Mouse (Mus musculus) heart, embryonic 14.5 days (tissue): ENCODE results near the gene Amn1. TPM values are rescaled to one million over a fixed set of nuclear protein-coding genes. Genes with fewer than 3 reads are reported as not detected.
"Not testable (repeated sequence)": the region's sequence is repeated elsewhere in the genome, so short reads cannot be mapped to it uniquely, and the experiment has no call there.

Experiments
- ATAC-seq: fragments of 200-750 bp; cut with Nextera tagmentation; 2 replicates; pipeline ENCODE4 v1.8.0; 2017; ENCODE audit warnings: low read depth, moderate TSS enrichment; ENCODE audit not compliant: insufficient number of reproducible peaks, insufficient read depth, low FRiP score
- H3K27ac ChIP-seq, 2 experiments: fragments of 200-500 bp in 1 of 2; fragments of 300-500 bp in 1 of 2; sonication (generic) in 1 of 2; replicated peaks in 1 of 2; 2 replicates each; pipeline ENCODE4 v1.5.1; 2012 to 2014; ENCODE audit warnings: low read depth in 2 of 2, low read length in 2 of 2, control low read depth in 1 of 2, mild to moderate bottlenecking in 1 of 2, mixed read lengths in 1 of 2; ENCODE audit not compliant: control insufficient read depth in 1 of 2, insufficient read depth in 1 of 2
- H3K27me3 ChIP-seq: fragments of 300-500 bp; sonication (generic); 2 replicates; pipeline ENCODE4 v1.6.1; 2014; ENCODE audit warnings: mild to moderate bottlenecking, low read length, control low read depth; ENCODE audit not compliant: control insufficient read depth, insufficient read depth
- H3K36me3 ChIP-seq: fragments of 300-500 bp; sonication (generic); 2 replicates; pipeline ENCODE4 v1.6.1; 2014; ENCODE audit warnings: mild to moderate bottlenecking, control low read depth, low read length, mixed read lengths; ENCODE audit not compliant: control insufficient read depth, insufficient read depth
- H3K4me1 ChIP-seq, 2 experiments: fragments of 200-500 bp in 1 of 2; fragments of 300-500 bp in 1 of 2; sonication (generic) in 1 of 2; 2 replicates each; pipeline ENCODE4 v1.6.1; 2012 to 2014; ENCODE audit warnings: low read length in 2 of 2, control low read depth in 1 of 2, mixed read lengths in 1 of 2; ENCODE audit not compliant: control insufficient read depth in 2 of 2, insufficient read depth in 2 of 2
- H3K4me2 ChIP-seq: fragments of 300-500 bp; sonication (generic); 2 replicates; pipeline ENCODE4 v1.6.1; 2014; ENCODE audit warnings: mild to moderate bottlenecking, low read length
- H3K4me3 ChIP-seq, 2 experiments: fragments of 200-500 bp in 1 of 2; fragments of 300-500 bp in 1 of 2; sonication (generic) in 1 of 2; 2 replicates each; pipeline ENCODE4 v1.5.1; 2012 to 2014; ENCODE audit warnings: low read length in 2 of 2, mild to moderate bottlenecking in 2 of 2, control low read depth in 1 of 2, low read depth in 1 of 2, moderate library complexity in 1 of 2; ENCODE audit not compliant: control insufficient read depth in 1 of 2, insufficient read depth in 1 of 2
- H3K9ac ChIP-seq: fragments of 300-500 bp; sonication (generic); 2 replicates; pipeline ENCODE4 v1.6.1; 2014; ENCODE audit warnings: mild to moderate bottlenecking, low read length
- H3K9me3 ChIP-seq: fragments of 300-500 bp; sonication (generic); 2 replicates; pipeline ENCODE4 v1.6.1; 2016; ENCODE audit warnings: low read length, control low read depth; ENCODE audit not compliant: control insufficient read depth
- WGBS: fragments of 180-500 bp; shearing (Covaris S2); extraction: QIAGEN DNeasy Blood & Tissue Kit; methylation state at CpG from one replicate; pipeline ENCODE4 v1.1.7; 2014; 5-methylcytosine and 5-hydroxymethylcytosine counted together
- polyA plus RNA-seq: library from polyadenylated mRNA; unstranded; fragments of >200 nt; fragmentation: Nextera tagmentation; extraction: Ambion mirVana; gene quantifications from 2 replicates; pipeline ENCODE4 v1.2.1, GENCODE M21; 2014

Amn1 gene
- polyA plus RNA-seq, 1 experiment from 2014 or later = 27.2 TPM

- Histone ChIP-seq H3K36me3 (no peaks in the 10 kb centered on the region), H3K9me3 (no peaks in the 10 kb centered on the region), H3K9ac (no peak overlapping the region), H3K4me1 (peaks cover 4 to 16% of the 10 kb centered on the region in 2 experiments), H3K27me3 (no peaks in the 10 kb centered on the region), H3K27ac (no peak overlapping the region), H3K4me2 (no peak overlapping the region), H3K4me3 (no peak overlapping the region)
- no peak for ATAC-seq
- WGBS = 86% methylated on average over 3 of the region's 3 CpGs
Observed at GRCm38 (mm10) chr6:149139011-149139410, 49.5 kb downstream of the Amn1 start.

GRCm38 (mm10) chr6:149137936-149138335 lies 50.6 kb downstream of the Amn1 start:
- H3K9ac ChIP-seq = no peak overlapping the region
- H3K9me3 ChIP-seq = no peaks in the 10 kb centered on the region
- H3K27ac ChIP-seq = no peak overlapping the region
- no peak overlapping the region for H3K4me3 ChIP-seq
- ATAC-seq = no peak
- no peak overlapping the region for H3K4me2 ChIP-seq
- no peaks in the 10 kb centered on the region for H3K27me3 ChIP-seq
- peaks cover 4 to 19% of the 10 kb centered on the region in 2 experiments for H3K4me1 ChIP-seq
- H3K36me3 ChIP-seq = no peaks in the 10 kb centered on the region
- 67% methylated on average over 2 of the region's 2 CpGs for WGBS

GRCm38 (mm10) chr6:149135631-149136030 lies 52.9 kb downstream of the Amn1 start:
- 39% methylated on average over 6 of the region's 6 CpGs for WGBS
- no peak overlapping the region for H3K9ac ChIP-seq
- no peak overlapping the region for H3K27ac ChIP-seq
- no peak for ATAC-seq
- no peaks in the 10 kb centered on the region for H3K9me3 ChIP-seq
- H3K4me3 ChIP-seq = no peak overlapping the region
- H3K4me1 ChIP-seq = peaks cover 4 to 13% of the 10 kb centered on the region in 2 experiments
- H3K27me3 ChIP-seq = no peaks in the 10 kb centered on the region
- no peaks in the 10 kb centered on the region for H3K36me3 ChIP-seq
- no peak overlapping the region for H3K4me2 ChIP-seq

- no peak overlapping the region for H3K4me2 ChIP-seq
- WGBS = 10% methylated on average over 5 of the region's 5 CpGs
- no peak overlapping the region for H3K9ac ChIP-seq
- H3K27ac ChIP-seq = peak overlapping the region; percentile 37 to 41
- H3K4me3 ChIP-seq = no peak overlapping the region
- no peaks in the 10 kb centered on the region for H3K27me3 ChIP-seq
- no peaks in the 10 kb centered on the region for H3K36me3 ChIP-seq
- ATAC-seq = no peak
- peaks cover 4 to 13% of the 10 kb centered on the region in 2 experiments for H3K4me1 ChIP-seq
- H3K9me3 ChIP-seq = no peaks in the 10 kb centered on the region
Observed at GRCm38 (mm10) chr6:149134391-149135150, 53.9 kb downstream of the Amn1 start.

- Histone ChIP-seq H3K4me2 (no peak overlapping the region), H3K36me3 (no peaks in the 10 kb centered on the region), H3K27ac (no peak overlapping the region), H3K9me3 (no peaks in the 10 kb centered on the region), H3K27me3 (no peaks in the 10 kb centered on the region), H3K4me1 (peaks cover 4 to 13% of the 10 kb centered on the region in 2 experiments), H3K4me3 (no peak overlapping the region), H3K9ac (no peak overlapping the region)
- ATAC-seq = no peak
- WGBS = 30% methylated on average over 5 of the region's 5 CpGs
Observed at GRCm38 (mm10) chr6:149132311-149133077, 56.0 kb downstream of the Amn1 start.

DNA sequence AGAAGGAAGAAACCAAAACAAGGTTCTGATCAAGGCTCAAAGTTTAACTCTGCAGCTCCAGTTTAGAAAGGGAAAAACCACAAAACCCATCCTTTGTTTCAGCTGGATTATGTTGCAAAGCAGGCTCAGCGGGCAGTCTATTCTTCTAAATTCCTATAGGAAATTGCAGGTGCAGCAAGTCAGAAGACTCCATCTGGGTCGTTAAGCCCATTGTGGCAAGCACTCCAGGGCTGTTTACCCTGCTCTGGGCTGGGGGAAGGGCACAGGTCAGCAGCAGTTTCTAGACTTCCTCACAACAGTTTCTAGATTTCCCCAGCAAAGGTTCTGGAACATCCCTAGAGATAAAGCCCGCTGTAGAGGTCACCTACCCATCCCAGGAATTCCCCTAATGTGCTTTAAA lies 57.4 kb downstream of the Amn1 start:
- no peaks in the 10 kb centered on the region for H3K36me3 ChIP-seq
- 29% methylated on average over 3 of the region's 3 CpGs for WGBS
- no peaks in the 10 kb centered on the region for H3K27me3 ChIP-seq
- ATAC-seq = no peak
- peaks cover 4 to 13% of the 10 kb centered on the region in 2 experiments for H3K4me1 ChIP-seq
- no peak overlapping the region for H3K4me2 ChIP-seq
- no peak overlapping the region for H3K27ac ChIP-seq
- H3K9ac ChIP-seq = no peak overlapping the region
- H3K9me3 ChIP-seq = no peaks in the 10 kb centered on the region
- no peak overlapping the region for H3K4me3 ChIP-seq

DNA sequence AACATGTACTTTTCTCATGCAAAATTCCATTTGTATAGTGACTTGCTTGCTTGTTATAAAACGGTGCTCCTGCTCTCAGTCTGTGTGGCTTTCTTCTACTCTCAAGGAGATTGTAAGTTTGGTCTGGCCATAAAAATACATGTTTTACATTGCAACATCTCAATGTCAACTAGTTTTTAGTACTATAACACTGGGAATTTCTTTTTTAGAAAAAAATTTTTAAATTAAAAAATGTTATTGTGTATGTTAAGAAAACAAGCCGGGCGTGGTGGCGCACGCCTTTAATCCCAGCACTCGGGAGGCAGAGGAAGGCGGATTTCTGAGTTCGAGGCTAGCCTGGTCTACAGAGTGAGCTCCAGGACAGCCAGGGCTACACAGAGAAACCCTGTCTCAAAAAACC lies 58.6 kb downstream of the Amn1 start, which contains the start of gene Gm10203:
Gene Gm10203 (plus strand): TSS at position 301 of the 400 bp plus-strand sequence.
- H3K4me3 ChIP-seq, H3K36me3 ChIP-seq, H3K27me3 ChIP-seq, H3K27ac ChIP-seq, H3K9me3 ChIP-seq, ATAC-seq, H3K4me2 ChIP-seq, H3K9ac ChIP-seq: not testable (repeated sequence)
- WGBS = 84% methylated on average over 8 of the region's 8 CpGs
- peaks cover 0 to 11% of the 10 kb centered on the region in 2 experiments for H3K4me1 ChIP-seq
